Mouse (Mus musculus) embryonic stem cell, embryonic (primary cell): ENCODE measurements around the gene Mier3.

Source experiments
- CTCF ChIA-PET, 4 experiments: fragments of 300-600 bp in 2 of 4; fragments of 350-600 bp in 2 of 4; sonication (Branson Sonifier 250); formaldehyde crosslinking; loops; one replicate each; lab custom pipeline; 2022; ENCODE audit warnings: inconsistent platforms in 2 of 4; lab: Charles Lee
- POLR2A ChIA-PET, 4 experiments: fragments of 300-600 bp in 2 of 4; fragments of 350-600 bp in 2 of 4; sonication (Branson Sonifier 250); formaldehyde crosslinking; loops; one replicate each; lab custom pipeline; 2022; ENCODE audit warnings: antibody characterized with exemption in 4 of 4, inconsistent platforms in 1 of 4; lab: Charles Lee

The Mier3 gene

DNA sequence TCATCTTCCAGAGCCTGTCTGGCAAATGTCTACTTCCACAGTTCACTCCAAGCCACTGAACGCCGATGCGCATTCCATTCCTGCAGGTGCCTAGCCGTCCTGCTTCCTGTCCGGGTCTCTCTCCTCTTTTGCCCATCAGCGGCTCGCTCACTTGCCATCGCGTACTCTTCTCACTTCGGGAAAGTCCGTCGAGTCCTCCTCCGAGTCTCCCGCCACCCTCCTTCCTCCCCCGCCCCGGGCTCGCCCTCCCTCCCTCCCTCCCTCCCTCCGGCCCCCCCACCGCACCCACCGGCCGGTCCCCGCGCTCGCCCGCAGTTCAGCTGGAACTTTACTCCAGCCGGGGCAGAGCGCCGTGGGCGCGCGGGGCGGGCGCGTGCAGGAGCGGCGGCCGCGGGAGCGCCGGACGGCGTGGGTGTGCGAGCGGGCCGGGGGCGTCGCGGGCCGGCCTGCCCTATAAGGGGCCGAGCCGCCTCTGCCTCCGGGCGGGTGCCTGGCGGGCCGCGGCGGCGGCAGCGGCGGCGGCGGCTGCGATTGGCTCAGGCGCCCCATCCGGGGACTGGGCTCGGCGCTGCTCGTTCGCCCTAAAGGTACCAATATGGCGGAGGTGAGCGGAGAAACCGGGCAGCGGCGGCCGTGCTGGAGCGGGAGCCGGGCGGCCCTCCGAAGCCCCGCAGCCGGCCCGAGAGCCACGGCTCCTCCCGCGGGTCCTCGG, 5.1 kb downstream of the Mier3 start:
- ChIA-PET POLR2A (interaction anchor here in 1 of 4 experiments (0.9 kb wide), 1 partner anchor 31 kb away, joined by 4 read pairs; no protein-coding TSS in a partner anchor), CTCF (no interaction called here)

DNA sequence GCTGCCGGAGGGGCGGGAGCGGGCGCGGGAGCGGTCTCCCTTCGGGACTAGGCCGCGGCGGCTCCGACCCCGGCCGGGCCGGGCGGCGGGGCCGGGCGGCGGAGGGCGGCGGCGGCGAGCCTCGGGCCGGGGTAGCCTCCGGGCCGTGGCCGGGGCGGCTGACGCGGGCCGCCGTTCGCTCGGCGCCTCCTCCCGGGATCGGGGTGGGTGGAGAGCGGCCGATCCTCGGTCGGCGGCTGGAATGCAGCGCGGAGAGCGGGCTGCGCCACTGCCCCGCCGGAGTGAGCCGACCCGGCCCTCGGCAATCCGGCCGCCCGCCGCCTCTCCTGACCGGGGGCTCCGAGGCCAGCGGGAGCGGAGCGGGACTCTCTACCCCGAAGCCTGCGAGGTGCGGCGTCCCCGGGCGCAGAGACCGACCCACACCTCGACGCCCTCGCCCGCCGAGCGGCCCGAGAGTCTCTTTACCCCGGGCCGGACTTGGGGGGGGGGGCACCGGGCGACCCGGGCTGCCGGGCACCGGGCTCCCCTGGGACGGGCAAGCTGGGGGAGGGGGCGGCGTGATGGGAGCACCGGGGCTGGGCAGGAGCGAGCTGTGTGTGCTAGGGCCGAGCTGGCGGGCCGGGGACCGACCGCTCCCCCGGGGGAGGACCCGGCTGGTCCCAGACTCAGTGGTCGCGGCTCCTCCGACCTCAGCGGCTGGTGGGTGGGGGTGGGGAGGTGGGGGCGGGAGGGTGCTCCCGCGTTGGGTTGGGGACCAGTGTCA, 5.9 kb downstream of the Mier3 start:
- CTCF ChIA-PET: interaction anchor here in 2 of 4 experiments (0.7 to 1.2 kb wide), 3 partner anchors 25 to 225 kb away, joined by 3 to 6 read pairs (median 3); no protein-coding TSS in a partner anchor
- POLR2A ChIA-PET: interaction anchor here (0.7 to 3.8 kb wide), 57 partner anchors 8 to 777 kb away, joined by 3 to 35 read pairs (median 4); partner anchors contain the start of genes Gpbp1 (in 2 of the 4), Gm49496 (in 1 of the 4) and Il6st (in 1 of the 4)

DNA sequence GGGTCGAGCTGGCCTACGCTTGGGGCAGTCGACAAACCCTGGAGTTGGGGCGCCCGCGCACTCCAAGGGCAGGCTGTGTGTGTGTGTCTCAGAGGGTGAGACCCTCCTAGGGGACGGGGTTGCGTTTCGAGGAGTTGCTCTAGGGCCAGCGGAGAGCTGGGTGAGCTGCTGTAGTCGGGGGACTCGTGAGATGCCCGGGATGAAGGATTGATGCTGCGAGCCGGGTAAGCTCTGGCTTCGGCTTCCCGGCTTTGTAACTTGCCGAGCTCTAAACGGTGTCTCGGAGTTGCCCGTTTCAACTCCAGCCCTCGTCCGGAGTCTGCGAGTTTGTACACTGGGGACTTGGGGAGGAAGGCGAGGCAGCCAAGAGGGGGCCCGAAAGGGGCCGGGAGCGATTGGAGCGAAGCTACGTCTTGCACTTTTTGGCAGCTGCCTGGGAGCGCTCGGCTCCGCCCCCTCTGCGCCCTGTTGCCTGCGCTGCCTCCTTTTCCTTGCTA, 6.6 kb downstream of the Mier3 start:
- ChIA-PET POLR2A (interaction anchor here (0.6 to 3.8 kb wide), 68 partner anchors 9 to 777 kb away, joined by 3 to 35 read pairs (median 4); partner anchors contain the start of genes Gpbp1 (in 3 of the 4), Gm49496 (in 1 of the 4), Il6st (in 1 of the 4) and Map3k1 (in 1 of the 4)), CTCF (interaction anchor here in 2 of 4 experiments (0.7 to 1.2 kb wide), 4 partner anchors 25 to 226 kb away, joined by 3 to 6 read pairs (median 3); no protein-coding TSS in a partner anchor)

DNA sequence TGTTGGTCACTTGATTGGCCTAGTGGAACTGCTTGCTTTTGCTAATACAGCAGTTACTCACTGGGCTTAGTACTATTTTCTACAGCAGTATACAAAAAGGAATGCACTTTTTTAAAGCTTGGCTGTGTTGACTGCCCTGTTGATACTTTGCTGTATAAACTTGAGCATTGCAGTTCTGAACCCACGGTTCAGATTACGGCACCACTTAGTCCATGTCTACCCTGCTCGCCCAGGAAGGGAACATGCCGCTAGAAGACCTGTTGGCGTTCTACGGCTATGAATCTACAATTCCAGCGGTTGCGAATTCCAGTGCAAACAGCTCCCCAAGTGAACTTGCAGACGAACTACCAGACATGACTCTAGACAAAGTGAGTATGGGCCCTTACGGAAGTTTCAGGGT, 22.6 kb downstream of the Mier3 start:
- ChIA-PET CTCF (interaction anchor here in 1 of 4 experiments (0.6 kb wide), 1 partner anchor 135 kb away, joined by 18 read pairs; no protein-coding TSS in a partner anchor), POLR2A (interaction anchor here in 3 of 4 experiments (0.6 to 4.0 kb wide), 11 partner anchors 10 to 750 kb away, joined by 3 to 35 read pairs (median 4); no protein-coding TSS in a partner anchor)

DNA sequence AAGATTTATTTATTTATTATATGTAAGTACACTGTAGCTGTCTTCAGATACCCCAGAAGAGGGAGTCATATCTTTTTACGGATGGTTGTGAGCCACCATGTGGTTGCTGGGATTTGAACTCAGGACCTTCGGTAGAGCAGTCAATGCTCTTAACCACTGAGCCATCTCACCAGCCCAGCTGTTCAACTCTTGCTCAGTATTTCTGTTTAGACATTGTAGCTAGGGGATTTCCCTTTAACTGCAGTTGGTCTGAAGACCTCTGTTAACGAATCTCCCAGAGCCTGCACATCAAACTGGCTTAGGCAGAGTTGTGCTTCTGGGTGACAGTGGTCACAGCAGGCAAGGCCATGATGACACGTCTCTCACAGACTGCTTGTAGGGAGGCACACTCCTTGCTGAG, 23.2 kb downstream of the Mier3 start:
- ChIA-PET CTCF (interaction anchor here in 1 of 4 experiments (0.6 kb wide), 1 partner anchor 135 kb away, joined by 18 read pairs; no protein-coding TSS in a partner anchor), POLR2A (interaction anchor here in 3 of 4 experiments (0.6 to 4.0 kb wide), 13 partner anchors 9 to 750 kb away, joined by 3 to 35 read pairs (median 4); no protein-coding TSS in a partner anchor)

DNA sequence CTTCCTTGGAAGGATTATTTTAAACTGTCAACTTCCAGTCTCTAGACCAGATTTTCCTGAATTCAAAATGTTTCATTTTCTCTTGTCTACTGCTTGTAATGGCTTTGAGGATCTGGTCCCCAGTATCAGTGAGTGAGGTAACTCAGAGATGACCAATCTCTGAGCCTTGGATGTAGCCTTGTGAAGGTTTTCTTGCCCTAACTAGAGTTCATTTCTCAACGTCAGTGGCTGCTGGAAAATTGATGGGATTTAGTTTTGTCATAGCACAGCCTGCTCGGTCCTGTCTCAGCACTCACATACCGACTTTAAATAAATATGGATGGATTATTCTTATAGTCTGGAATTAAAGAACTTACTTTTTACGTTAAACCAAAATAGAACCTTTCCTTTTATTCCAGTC, 29.8 kb downstream of the Mier3 start:
- ChIA-PET CTCF (no interaction called here), POLR2A (interaction anchor here in 3 of 4 experiments (0.7 to 3.3 kb wide), 4 partner anchors 10 to 24 kb away, joined by 3 to 10 read pairs (median 3); no protein-coding TSS in a partner anchor)

DNA sequence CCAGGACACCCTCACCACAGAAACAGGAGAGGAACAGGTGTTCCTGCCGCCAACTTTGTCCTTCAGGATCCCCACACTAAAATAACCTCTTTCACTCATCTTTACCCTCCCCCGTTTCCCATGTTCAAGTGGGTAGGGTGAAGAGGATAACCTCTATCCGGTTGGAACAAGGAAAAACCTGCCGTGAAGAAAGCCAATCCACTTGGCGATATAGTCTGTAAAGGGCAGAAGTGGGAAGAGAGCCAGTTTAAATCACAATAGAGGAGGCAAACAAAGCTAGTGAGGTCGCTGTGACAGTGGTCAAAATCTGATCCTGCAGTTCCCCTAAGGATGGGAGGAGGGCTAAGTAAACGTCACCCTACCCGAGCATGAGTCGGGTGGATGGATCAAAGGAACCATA, 38.9 kb downstream of the Mier3 start:
- ChIA-PET POLR2A (interaction anchor here (0.6 to 2.0 kb wide), 17 partner anchors 9 to 1327 kb away, joined by 3 to 19 read pairs (median 4); partner anchors contain the start of gene Gpbp1 (in 1 of the 4)), CTCF (no interaction called here)

DNA sequence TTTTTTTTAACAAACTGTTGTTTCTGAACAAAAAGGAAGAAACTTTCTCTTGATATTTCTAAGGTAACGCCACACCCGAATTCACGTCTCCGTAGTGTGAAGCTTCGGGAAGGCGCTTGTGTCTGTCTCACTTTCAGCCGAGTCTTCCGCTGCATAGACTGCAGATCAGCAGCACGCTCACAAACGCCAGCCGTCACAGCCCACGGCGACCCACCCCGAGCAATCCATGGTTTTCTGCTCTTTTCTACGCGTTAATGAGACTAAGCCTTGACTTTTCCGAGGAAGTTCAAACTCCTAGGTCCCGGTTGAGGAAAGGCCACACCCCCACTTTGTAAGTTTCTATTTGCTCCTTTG, 44.0 kb downstream of the Mier3 start:
- ChIA-PET CTCF (interaction anchor here in 2 of 4 experiments (0.6 to 0.7 kb wide), 2 partner anchors 45 to 233 kb away, joined by 3 to 5 read pairs; no protein-coding TSS in a partner anchor), POLR2A (interaction anchor here (0.6 to 3.9 kb wide), 29 partner anchors 10 to 1783 kb away, joined by 3 to 33 read pairs (median 4); partner anchors contain the start of gene Gpbp1 (in 3 of the 4))

DNA sequence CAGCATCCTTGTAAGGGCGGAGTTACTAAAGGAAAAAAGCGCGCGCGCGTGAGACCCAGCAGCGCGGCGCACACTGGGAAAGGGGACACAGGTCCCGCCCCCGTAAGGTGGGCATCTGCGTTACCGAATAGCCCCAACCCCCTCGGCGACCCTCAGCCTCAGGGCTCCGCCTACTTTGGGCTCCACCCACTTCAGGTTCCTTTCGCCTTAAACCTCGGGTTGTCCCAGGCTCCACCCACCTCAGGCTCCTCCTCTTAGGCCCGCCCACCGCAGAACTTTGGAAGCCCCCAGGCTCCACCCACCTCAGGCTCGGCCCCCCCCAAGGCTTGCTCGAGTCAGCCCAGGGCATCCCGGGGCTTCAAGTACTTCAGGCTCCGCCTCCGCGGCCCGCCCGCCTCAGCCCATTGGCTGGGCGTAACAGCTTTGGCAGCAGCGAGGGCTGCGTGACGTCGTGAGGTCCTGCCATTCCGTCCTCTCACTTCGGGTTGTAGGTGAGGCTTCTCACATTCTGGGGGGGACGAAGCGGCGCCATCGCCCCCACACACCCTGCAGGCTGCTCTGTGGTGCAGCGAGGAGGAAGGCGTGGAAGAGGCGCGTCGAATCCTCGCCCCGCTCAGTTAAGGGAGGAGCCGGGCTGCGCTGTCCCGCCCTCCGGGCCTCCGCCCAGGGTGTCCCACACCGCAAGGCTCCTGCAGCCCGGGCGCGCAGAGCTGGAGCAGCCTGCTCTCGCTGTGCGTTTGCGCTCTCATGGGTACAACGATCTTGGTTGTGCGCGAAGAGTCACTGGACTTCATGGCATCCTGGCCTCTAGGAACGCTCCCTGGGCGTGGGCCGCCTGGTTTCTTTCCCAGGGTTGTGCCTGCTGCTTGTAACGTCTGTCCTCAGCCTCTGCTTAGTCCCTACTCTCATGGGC, 44.6 kb downstream of the Mier3 start:
- CTCF ChIA-PET: interaction anchor here in 3 of 4 experiments (0.6 to 1.1 kb wide), 4 partner anchors 13 to 233 kb away, joined by 3 to 6 read pairs (median 4); partner anchors contain the start of gene Gm49496 (in 1 of the 3)
- POLR2A ChIA-PET: interaction anchor here (0.5 to 3.9 kb wide), 49 partner anchors 8 to 1203 kb away, joined by 3 to 33 read pairs (median 4); partner anchors contain the start of genes Gpbp1 (in 2 of the 4) and Il6st (in 1 of the 4)

DNA sequence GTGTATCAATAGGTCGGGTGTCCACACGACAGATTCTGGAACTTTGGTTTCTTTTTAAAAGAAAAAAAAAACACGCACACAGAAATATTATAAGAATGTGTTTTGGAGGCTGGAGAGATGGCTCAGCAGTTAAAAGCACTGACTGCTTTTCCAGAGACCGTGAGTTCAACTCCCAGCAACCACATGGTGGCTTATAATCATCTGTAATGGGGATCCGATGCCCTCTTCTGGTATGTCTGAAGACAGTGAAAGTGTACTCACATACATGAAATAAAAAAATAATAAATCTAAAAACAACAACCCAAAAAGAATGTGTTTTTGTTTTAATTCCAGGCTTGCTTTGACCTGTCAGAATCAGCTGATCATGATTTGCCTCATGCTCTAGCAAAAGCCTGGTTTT, 46.1 kb downstream of the Mier3 start:
- CTCF ChIA-PET: no interaction called here
- POLR2A ChIA-PET: interaction anchor here in 2 of 4 experiments (1.1 to 3.9 kb wide), 8 partner anchors 11 to 242 kb away, joined by 3 to 33 read pairs (median 6); partner anchors contain the start of gene Gpbp1 (in 2 of the 2)

DNA sequence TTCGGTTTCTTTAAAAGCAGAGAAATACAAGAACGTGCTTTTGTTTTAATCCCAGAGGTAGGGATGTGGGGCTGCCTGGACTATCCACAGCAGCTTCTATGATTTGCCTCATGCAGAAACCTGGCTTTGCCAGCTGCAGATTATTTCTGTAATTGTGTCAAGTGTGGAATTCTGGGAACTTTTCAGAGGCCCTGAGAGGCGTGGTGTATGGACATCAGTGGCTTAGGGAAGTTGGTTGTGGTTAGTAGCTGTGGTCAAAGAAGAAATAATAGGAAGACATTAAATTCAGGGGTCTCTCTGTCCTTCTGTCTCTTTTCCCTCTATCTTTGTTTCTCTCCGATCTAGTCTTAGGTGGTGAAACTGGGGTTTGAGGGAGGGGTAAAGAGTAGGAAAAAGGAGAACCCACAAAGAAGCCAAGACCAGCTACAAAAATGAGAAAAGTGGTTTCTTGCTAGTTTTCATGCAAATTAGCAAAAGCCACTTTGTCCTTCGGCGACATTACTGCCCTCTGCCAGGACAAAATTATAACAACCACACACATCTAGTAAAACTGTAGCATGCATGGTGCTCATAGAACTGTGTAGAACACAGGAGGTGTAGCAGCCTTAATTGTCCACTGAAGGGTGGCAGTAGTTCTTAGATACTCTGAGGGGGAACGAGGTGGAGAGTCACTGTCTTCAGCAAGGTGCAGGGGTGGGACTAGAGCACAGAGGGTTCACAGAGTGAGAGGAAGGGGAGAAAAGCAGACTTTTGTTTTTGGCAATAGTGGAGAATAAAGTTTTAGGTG, 60.6 kb downstream of the Mier3 start:
- CTCF ChIA-PET: interaction anchor here in 2 of 4 experiments (0.9 to 3.0 kb wide), 3 partner anchors 191 to 518 kb away, joined by 3 to 10 read pairs (median 3); partner anchors contain the start of gene Gm49496 (in 1 of the 2)

DNA sequence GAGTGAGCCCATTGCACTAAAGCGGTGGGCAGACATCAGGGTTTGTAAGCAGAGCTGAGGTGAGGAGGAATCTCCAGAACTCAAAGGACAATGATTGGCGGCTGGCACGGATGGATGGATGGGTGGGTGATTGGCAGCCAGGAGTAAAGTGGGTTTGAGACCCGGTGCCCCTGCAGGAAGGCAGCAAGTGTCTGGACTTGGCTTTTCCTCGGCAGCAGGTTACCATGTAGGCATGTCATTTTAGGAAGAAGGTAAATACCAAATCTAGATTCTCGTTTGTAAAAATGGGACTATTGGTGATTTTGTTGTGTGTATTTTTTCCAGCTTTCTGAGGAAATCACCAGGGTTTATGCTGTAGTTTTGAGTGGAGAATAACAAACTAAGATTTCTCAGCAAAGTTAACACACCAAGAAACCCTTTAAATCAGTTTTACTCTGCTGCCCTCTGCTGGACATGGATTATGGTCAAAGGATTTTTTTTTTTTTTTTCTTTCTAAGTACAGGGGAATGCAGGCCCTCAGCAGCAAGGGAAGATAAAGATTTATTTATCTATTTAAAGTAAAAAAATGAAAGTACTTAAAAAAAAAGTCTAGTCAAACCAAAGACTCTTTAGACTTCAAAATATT, 61.3 kb downstream of the Mier3 start:
- POLR2A ChIA-PET: interaction anchor here in 3 of 4 experiments (0.7 to 1.5 kb wide), 4 partner anchors 55 to 211 kb away, joined by 3 to 6 read pairs (median 4); no protein-coding TSS in a partner anchor
- CTCF ChIA-PET: interaction anchor here in 1 of 4 experiments (0.5 to 3.0 kb wide), 4 partner anchors 192 to 1454 kb away, joined by 3 to 10 read pairs (median 4); partner anchors contain the start of gene Gm49496

More for the DNA sequence above, 60.6 kb downstream of the Mier3 start:
- POLR2A ChIA-PET: interaction anchor here in 3 of 4 experiments (0.5 to 1.5 kb wide), 7 partner anchors 16 to 211 kb away, joined by 3 to 6 read pairs (median 3); no protein-coding TSS in a partner anchor

DNA sequence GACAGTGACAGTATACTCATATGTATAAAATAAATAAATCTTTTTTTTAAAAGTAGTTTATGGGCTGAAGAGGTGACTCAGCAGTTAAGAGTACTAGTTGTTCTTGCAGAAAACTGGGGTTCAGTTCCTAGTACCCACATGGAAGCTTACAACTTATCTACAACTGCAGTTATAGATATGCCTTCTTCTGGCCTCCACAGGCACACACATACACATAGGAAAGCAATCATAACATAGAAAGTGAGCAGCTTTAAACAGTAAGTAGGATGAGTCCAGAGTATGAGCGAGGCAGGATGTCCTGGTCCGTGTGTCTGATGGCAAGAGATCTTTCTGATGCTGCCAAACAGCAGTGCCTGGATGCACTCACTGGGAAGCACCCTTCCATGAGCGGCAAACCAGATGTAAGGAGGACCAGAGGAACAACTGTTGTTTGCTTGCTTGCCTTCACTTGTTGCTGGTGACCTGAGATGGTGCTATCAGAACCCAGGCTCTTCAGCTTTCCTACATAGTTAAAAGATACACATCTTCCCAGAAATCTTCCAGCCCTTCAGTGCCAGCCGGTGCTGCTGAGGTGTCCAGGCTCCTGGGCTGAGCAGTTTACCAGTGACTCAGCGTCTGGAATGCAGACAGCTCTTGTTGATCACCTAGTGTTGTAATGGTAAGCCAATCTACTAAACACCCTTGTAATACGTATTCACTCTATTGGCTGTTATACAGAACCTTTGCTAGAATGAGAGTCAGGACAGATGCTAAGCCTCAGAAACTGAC, 63.6 kb downstream of the Mier3 start:
- ChIA-PET CTCF (interaction anchor here in 1 of 4 experiments (0.6 kb wide), 1 partner anchor 515 kb away, joined by 3 read pairs; no protein-coding TSS in a partner anchor), POLR2A (interaction anchor here in 3 of 4 experiments (0.5 to 1.8 kb wide), 4 partner anchors 29 to 255 kb away, joined by 3 to 4 read pairs (median 4); partner anchors contain the start of gene Gpbp1 (in 1 of the 3))

DNA sequence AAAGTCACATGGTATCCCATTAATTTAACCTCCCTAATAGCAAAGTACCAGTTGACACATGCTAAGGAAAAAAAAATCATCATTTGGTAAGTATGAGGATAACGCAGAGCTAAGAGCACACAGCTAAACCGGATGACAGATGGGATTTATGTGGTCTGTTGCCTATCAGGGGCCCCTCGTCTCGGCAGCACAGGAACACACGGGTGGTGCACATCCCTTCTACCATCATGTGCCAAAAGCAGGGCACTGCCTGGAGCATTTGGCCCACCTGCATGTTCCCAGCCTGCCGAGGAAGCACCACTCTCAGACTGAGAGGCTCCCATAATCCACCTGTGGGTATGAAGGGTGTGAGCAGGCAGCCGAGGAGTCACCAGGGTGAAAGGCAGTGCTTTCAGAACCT, 64.4 kb downstream of the Mier3 start:
- ChIA-PET POLR2A (interaction anchor here in 2 of 4 experiments (1.7 to 1.8 kb wide), 2 partner anchors 29 to 195 kb away, joined by 3 to 4 read pairs; no protein-coding TSS in a partner anchor), CTCF (interaction anchor here in 2 of 4 experiments (0.6 to 0.7 kb wide), 3 partner anchors 514 to 1630 kb away, joined by 3 to 6 read pairs (median 3); no protein-coding TSS in a partner anchor)
